Mouse (Mus musculus) cerebellum, adult 18-20 months (tissue): ENCODE results near the gene Shmt1.
"Not testable (repeated sequence)": the region's sequence is repeated elsewhere in the genome, so short reads cannot be mapped to it uniquely, and the experiment has no call there.

ENCODE experiments used
- DNase-seq, 2 experiments: peaks; one replicate each; pipeline ENCODE4 v3.0.0; 2021

The Shmt1 gene

DNA sequence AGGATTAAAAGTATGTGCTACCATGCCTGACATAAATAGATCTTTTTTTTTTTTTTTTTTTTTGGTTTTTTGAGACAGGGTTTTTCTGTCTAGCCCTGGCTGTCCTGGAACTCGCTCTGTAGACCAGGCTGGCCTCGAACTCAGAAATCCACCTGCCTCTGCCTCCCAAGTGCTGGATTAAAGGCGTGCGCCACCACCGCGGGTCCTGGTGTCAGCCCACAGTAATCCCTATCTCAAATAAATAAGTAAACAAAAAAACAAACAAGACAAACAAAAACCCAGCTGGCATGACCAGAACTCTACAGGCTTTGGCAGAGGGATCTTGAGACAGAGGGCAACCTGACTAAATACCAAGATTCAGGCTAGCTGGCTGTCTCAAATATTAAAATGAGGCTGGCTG, at the start of gene Shmt1:
Gene Shmt1 (minus strand): TSS at position 101 of the 400 bp plus-strand sequence.
- not testable (repeated sequence) for DNase-seq

DNA sequence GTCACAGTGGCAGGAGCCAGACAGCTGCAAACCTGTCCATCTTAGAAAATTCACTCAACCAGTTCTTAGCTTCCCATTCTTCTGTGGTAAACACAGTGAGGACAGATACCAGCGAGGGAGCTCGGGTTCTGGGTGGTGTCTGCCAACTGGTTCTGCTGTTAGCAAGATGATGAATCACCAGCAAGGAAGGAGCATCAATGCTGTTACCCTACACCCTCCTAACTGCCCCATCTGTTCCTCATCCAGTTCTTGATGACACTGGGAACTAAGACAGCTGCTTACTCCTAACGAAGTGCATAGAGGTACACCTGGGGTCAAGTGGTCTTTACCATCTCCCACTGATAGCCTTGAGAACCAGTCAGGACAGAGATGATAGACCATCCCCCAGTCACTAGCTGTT, 45.1 kb upstream of the Shmt1 start:
- DNase-seq, result no peak

DNA sequence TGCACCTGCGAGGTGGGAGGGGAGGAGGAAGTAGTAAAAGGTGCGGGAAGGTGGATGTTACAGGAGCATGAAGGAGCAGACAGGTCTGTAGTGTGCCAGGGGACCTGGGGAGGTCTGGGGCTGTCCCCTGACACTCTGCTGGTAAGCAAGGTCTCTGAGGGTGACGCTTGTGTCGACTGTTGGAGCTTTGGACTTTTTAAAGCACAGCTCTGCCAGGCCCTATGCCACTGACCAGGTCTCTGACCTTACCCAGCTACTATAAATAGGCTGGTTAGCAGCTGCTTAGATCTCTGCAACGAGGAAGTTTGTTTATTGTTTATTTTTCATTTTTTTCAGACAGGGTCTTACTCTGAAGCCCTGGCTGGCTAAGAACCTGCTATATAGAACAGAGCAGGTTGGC, 33.9 kb upstream of the Shmt1 start:
- DNase-seq, result no peak

DNA sequence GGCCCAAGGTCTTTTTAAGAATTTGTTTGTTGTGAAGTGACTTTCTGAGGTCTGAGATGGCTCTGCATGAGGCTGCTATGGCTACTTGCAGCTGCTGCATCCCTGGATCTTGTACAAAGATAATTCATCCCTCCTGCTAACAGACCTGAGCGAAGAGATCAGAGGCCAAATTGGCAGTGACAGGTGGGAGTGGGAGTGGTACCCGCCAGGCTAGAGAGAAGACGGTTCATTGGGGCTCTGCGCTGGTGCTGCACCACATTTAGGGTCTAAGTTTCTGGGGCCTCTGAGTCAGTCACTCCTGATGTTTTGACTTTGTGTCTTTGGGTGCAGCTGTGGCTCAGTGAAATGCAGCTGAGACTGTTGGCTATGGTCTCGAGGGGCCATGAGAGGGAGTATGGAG, 31.9 kb upstream of the Shmt1 start:
- DNase-seq, result no peak

- DNase-seq, result no peak
Measured at GRCm38 (mm10) chr11:60841467-60842200, 30.1 kb upstream of the Shmt1 start.

DNA sequence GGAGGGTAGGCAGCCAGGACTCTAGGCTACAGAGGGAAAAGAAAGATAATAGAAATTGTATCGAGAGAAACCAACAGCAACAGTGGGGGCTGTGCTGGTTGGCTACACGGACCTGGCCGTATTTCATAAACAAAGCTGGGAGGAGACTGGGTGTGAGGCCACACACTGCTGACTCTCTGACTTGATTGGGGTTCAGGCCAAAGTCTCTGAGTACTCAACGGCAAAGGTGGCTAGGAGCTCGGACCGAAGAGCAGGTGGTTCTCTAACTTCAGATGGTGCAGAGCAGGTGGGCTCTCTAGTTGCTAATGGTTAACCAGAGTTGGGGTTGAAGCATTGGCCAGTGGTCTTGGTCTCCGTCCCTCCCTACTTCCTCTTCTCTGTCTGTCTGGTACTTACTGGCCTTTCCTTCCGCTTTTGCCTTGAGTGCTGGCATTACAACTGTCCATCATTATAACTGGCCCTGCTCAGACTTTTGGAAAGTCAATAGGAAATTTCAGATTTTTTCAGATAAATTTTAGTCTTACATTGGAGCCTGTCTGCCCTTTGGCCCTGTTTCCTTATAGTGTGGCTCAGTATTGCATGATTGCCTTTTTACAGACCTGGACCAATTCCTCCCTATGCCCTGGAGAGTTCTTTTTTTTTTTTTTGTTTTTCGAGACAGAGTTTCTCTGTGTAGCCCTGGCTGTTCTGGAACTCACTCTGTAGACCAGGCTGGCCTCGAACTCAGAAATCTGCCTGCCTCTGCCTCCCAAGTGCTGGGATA, 26.3 kb upstream of the Shmt1 start:
- no peak for DNase-seq

GRCm38 (mm10) chr11:60836897-60837296, 25.4 kb upstream of the Shmt1 start:
- DNase-seq, result no peak

DNA sequence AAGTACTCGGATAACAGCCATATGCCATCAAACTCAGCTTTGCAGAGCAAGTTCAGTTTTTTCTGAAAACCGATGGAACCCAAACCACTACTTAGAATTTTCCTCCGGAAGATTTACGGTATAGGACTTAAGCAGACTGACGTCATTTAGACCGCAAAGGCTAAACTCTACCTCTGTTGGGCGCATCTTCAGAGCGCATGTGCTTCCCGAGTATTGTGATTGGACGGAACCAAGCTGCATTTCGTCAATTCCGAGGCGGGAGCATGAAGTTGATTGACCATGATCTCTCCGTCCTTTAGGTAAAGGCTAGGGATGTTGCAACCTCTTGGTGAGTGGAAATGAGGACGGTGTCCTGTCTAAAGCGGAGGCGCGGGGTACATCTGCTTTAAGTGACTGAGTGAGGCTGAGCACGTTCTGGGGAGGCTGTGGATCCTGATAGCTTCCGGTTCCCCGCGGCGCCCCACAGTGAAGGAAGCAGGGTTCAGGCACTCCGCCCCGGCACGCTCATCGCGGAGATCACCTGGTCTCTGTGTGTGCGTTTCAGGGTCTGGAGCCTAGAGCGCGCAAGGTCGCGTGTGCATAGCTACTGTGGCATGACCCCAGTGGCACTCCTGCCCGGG, 19.0 kb upstream of the Shmt1 start, which contains the start of gene Dhrs7b:
Gene Dhrs7b (plus strand): TSS at position 199 of the 620 bp plus-strand sequence.
- peak; percentile 91 to 93 for DNase-seq

- DNase-seq, result no peak
Measured at GRCm38 (mm10) chr11:60828903-60829302, 17.4 kb upstream of the Shmt1 start.

GRCm38 (mm10) chr11:60827241-60827945, 15.9 kb upstream of the Shmt1 start:
- no peak for DNase-seq

- no peak for DNase-seq
Measured at GRCm38 (mm10) chr11:60826700-60827099, 15.2 kb upstream of the Shmt1 start.

- DNase-seq, result no peak
Measured at GRCm38 (mm10) chr11:60825191-60825590, 13.7 kb upstream of the Shmt1 start.

- no peak for DNase-seq
Measured at GRCm38 (mm10) chr11:60823771-60824170, 12.3 kb upstream of the Shmt1 start.

DNA sequence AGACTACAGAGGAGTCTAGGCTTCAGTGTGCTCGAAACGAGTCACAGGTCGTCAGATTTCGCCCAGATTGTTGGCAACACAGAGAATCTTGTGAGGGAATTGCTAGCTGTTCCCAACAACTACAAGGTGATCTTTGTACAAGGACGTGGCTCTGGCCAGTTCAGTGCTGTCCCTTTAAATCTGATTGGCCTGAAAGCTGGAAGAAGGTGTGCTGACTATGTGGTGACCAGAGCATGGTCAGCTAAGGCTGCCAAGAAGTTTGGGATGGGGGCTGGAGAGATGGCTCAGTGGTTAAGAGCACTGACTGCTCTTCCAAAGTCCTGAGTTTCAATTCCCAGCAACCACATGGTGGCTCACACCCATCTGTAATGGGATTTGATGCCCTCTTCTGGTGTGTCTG, 4.9 kb upstream of the Shmt1 start:
- DNase-seq, result no peak

- peak; percentile 84 to 89 for DNase-seq
Measured at GRCm38 (mm10) chr11:60811054-60811460, 461 bp downstream of the Shmt1 start.

GRCm38 (mm10) chr11:60810046-60810965, 1.2 kb downstream of the Shmt1 start:
- no peak for DNase-seq

GRCm38 (mm10) chr11:60809546-60809945, 2.0 kb downstream of the Shmt1 start:
- no peak for DNase-seq

- no peak for DNase-seq
Measured at GRCm38 (mm10) chr11:60808286-60809070, 3.0 kb downstream of the Shmt1 start.

- DNase-seq, result no peak
Measured at GRCm38 (mm10) chr11:60800892-60801291, 10.6 kb downstream of the Shmt1 start.

DNA sequence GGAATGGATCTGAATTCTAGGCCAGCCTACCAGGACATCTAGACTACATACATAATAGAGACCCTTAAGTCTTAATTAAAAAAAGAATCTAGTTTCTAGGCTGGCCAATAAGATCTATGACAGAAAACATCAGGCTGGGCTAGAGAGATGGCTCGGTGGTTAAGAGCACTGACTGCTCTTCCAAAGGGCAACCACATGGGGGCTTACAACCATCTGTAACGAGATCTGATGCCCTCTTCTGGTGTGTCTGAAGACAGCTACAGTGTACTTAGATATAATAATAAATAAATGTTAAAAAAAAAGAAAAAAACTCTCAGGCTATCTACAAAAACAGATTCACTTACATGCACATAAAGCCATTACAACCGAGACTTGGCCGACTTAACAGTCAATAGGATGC, 11.5 kb downstream of the Shmt1 start:
- no peak for DNase-seq

DNA sequence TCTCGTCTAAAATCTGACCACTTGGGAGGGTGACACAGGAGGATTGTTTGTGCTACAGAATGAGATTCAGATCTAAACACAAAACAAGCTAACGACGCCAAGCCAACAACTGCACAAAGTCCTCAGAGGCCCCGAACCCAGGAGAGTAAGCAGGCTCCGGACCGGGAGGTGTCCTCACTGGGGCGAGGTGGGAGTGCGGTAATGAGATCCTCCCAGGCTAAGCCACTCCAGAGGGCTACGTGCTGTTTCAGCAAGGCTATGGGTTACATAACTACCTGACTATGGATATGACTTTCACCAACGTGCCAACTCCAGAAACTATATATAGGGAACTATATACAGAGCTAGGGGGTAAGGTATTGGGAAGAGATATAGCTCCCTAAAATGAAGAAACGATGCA, 15.2 kb downstream of the Shmt1 start:
- no peak for DNase-seq
